Mouse (Mus musculus): ENCODE measurements around the gene Osbpl3.
A peak's percentile ranks its signal among the peaks of the same experiment; 100 is the strongest.

Osbpl3 gene

DNA sequence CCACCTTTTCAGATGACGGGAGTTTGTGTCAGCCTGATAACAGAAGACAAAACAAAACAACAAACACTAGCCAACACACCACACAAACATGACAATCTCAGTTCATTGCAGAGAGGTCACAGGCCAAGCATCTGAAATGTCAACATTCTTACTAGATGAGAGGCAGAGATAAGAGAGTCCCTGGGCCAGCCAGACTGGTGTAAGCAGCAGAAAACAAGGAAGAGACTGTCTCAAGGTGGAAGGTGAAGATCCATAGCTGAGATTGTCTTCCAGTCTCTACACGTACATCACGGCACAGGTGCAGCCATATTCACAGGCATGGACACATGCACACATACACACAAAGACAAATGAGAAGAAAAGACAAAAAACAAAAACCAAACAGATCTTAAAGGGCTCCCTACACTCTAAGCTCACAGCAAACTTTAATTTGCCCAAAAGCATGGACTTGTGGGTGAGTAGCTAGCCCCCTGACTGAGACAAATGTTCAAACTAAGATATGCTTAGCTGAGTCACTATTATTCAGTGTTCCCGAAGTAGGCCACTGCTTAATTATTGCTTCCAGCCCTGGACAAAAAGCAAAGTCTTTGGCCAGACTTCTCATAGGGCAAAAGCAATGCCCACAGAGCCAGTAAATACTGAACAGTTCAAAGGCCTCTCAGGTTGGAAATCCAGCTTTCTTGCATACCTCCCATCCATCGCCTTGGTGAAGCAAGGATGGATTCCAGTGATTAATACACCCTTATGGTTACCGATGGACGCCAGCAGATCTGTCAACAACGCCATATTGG, 87.3 kb downstream of the Osbpl3 start:
- DNase-seq: no peak

- DNase-seq: no peak
These were observed 88.2 kb downstream of the Osbpl3 start for GRCm38 (mm10) chr6:50367836-50368235.

GRCm38 (mm10) chr6:50366724-50367123, 89.3 kb downstream of the Osbpl3 start:
- DNase-seq: peak; percentile 62

DNA sequence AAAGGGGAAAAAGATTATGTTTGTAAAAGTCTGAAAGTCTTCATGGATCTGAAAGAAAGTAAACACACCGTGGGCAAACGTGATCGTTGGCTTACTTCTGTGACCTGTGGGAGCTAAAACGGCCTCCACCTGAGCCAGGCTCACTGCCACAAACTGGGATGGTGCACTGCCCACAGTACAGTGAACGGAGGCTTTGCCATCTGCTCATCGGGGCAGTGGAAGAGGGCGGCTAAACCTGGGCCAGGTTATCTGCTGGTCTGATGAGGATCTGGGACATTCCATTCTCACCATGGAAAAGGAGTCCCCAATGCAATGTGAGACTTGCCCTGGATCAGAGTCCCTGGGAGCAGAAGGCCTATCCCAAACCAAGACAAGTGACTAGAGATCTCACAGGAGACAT, 89.7 kb downstream of the Osbpl3 start:
- DNase-seq: no peak

GRCm38 (mm10) chr6:50364364-50364763, 91.6 kb downstream of the Osbpl3 start:
- no peak for DNase-seq

GRCm38 (mm10) chr6:50363385-50363784, 92.6 kb downstream of the Osbpl3 start:
- no peak for DNase-seq

- DNase-seq: no peak
These were observed 93.2 kb downstream of the Osbpl3 start for GRCm38 (mm10) chr6:50362704-50363261.

DNA sequence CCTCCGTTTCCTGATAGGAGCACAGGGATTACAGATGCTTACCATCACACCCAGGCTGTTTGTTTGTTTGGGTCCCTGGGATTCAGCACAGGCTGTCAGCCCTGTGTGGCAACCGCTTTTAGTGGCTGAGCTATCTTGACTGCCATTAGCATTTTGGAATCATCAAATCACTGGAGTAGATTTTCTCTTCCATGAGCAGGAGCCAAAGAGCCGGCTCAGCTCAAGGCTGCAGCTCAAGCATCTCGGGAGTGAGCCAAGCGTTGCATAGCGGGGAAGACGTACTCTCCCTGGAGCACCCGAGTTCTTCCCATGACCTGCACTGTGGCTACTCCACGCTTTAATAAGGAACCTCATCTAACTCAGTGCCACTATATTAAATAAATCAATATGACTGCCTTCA, 93.8 kb downstream of the Osbpl3 start:
- DNase-seq: no peak

GRCm38 (mm10) chr6:50358104-50358679, 97.8 kb downstream of the Osbpl3 start:
- peak; percentile 58 for DNase-seq

- no peak for DNase-seq
These were observed 101.0 kb downstream of the Osbpl3 start for GRCm38 (mm10) chr6:50354688-50355660.

DNA sequence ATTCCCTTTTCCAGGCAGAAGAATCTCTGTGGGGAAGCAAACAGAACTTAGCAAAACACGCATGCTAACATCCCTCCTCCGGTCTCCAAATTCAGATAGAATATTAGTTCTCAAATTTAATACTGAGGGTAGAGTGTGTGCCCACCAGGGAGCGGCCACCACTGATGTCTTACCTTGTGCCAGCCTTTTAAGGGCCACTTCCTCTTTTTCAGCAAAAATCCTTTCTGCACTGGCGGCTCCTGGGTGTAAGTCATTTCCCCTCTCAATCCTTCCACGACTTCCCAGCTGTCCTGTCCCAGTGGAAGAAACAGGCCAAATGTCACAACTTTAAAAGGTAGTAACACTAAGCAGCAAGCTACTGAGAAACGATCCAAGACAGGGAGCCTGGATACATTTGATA, 103.2 kb downstream of the Osbpl3 start:
- DNase-seq: no peak

GRCm38 (mm10) chr6:50350911-50351310, 105.1 kb downstream of the Osbpl3 start:
- no peak for DNase-seq

DNA sequence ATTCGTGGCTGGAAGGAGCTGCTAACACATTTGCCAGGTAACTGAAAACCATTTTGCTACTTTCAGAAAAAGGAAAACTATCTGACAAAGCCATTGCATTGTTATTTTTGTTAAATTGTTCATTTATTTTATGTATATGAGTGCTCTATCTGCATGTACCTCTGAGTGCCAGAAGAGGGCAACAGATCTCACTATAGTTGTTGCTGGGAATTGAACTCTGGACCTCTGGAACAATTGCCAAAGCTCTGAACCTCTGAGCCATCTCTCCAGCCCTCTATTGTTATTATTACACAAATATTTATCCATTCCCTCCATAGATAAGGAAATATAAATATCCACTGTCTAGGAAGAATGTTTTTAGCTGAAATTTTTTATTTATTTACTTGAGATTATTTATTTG, 107.4 kb downstream of the Osbpl3 start:
- no peak for DNase-seq

DNA sequence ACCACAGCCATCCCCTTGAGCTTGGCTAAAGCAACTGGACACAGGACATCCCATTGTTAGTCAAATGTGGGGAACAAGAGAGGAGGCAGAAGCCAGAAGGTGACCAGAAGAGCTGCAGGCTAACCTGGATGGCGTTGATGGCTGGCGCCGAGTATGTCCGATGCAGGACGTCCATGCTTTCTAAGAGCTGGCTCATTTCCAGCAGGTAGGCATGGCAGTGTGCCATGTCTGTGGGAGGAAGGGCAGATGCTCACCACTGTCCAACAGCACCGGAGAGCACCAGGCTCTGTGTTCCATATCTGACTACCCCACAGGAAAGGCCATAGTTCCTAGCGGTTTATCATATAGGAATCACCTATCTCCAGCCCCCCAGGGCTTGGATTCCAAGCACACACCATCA, 109.8 kb downstream of the Osbpl3 start:
- DNase-seq: no peak

DNA sequence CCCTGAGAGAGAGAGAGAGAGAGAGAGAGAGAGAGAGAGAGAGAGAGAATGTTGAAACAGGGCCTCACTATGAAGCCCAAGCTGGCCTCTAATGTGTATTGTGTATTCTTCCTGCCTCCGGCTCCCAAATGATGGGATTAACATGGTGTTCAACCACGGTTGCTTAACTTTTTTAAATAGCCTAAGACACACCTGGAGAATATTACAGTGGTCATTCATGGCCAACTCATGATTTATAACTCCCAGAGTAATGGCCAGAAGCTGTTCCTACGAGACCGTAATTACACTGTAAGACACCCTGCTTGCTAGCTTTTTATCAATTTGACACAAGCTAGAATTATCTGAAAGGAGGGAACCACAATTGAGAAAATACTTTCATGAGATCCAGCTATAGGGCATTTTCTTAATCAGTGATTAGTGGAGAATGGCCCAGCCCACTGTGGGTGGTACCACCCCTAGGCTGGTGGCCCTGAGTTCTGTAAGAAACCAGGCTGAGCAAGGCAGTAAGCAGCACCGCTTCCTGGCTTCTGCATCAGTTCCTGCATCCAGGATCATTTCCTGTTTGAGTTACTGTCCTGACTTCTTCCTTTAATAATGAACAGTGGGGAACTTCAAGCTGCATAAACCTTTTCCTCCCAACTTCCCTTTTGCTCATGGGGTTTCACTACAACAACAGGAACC, 115.6 kb downstream of the Osbpl3 start:
- DNase-seq: no peak

GRCm38 (mm10) chr6:50337431-50337830, 118.6 kb downstream of the Osbpl3 start:
- no peak for DNase-seq

DNA sequence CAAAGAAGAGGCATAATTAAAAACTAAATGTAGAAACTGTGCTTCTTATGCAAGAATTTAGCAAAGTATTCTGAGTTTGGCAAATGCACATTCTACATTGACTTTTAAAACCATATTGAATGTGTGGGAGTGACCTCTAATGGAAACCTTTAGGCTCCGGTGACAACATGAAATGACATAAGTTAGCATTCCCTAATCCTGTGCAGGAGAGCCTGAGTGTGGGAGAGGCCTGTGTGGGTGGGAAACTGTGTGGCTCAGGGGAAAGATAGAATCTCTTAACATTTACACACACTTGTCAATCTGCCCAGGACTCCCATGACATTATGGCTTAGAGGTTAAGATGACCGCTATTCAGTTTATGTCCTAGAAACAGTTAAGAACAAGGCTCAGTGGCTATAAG, 119.6 kb downstream of the Osbpl3 start:
- DNase-seq: no peak

GRCm38 (mm10) chr6:50334846-50335821, 120.9 kb downstream of the Osbpl3 start:
- no peak for DNase-seq

- DNase-seq: no peak
These were observed 122.7 kb downstream of the Osbpl3 start for GRCm38 (mm10) chr6:50333346-50333745.

GRCm38 (mm10) chr6:50331477-50331876, 124.5 kb downstream of the Osbpl3 start:
- DNase-seq: no peak

GRCm38 (mm10) chr6:50329380-50329779, 126.6 kb downstream of the Osbpl3 start:
- DNase-seq: no peak

Measured in right cerebral cortex, postnatal 25 days (tissue).